Mouse (Mus musculus): ENCODE measurements at regions not wholly inside any gene's neighbourhood (a gene's known extent, or its start where the extent isn't known, plus 50 kb on each side); places are given as distances from the start of the nearest gene placed in this dataset.
"Not testable (repeated sequence)": the region's sequence is repeated elsewhere in the genome, so short reads cannot be mapped to it uniquely, and the experiment has no call there.

DNA sequence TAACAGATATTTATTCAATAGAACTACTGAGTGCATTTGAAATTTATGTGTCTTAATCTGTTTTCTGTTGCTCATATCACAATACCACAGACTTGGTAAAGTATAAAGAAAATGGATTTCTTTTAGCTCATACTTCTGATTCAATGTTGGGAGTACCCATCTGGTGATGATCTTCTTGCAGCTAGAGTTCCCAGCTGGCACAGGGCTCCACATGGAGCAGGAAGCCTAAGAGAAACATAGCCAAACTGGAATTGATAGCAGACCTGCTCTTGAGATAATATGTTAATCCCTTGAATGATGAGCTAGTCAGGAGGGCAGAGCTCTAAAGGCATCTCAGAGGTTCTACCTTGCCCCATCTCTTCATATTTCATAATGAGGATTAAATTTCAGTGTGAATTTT lies 97.9 kb upstream of the Mpdz start:
- Histone ChIP-seq H3K27ac (ENCODE audit: low read depth, low read length) (no peak overlapping the region), H3K4me3 (ENCODE audit: low read depth, low read length) (no peak overlapping the region), H3K4me2 (ENCODE audit: low read depth, low read length) (no peak overlapping the region), H3K4me1 (ENCODE audit: control insufficient read depth, insufficient read depth, low read length) (no peaks in the 10 kb centered on the region), H3K9me3 (ENCODE audit: control insufficient read depth, low read length) (no peaks in the 10 kb centered on the region), H3K36me3 (ENCODE audit: control insufficient read depth, insufficient read depth, low read length) (no peaks in the 10 kb centered on the region), H3K27me3 (ENCODE audit: control insufficient read depth, insufficient read depth, low read length) (no peaks in the 10 kb centered on the region), H3K9ac (replicated peaks; ENCODE audit: low read depth, low read length) (no peak overlapping the region)
- no peak for ATAC-seq (ENCODE audit: low read depth)

DNA sequence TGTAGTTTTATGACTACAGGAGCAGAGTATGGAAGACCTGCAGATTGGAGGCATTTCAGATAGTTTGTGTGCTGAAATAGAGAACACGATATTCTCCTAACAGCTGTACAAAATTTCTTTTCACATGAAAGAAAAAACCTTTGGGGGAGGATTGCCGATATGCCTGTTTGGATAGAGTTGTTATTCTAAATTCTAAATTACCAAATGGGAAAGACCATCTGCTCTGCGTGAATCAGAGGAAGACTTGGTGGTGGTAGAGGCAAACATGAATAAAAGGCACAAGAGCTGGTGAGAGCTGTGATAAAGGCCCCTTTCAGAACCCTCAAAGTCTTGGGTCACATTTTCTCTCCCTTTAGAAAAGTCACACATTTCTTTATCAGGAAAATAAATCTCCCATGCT lies 96.9 kb upstream of the Mpdz start:
- Histone ChIP-seq H3K4me2 (ENCODE audit: low read depth, low read length) (no peak overlapping the region), H3K27me3 (ENCODE audit: control insufficient read depth, insufficient read depth, low read length) (no peaks in the 10 kb centered on the region), H3K4me3 (ENCODE audit: low read depth, low read length) (no peak overlapping the region), H3K36me3 (ENCODE audit: control insufficient read depth, insufficient read depth, low read length) (no peaks in the 10 kb centered on the region), H3K4me1 (ENCODE audit: control insufficient read depth, insufficient read depth, low read length) (no peaks in the 10 kb centered on the region), H3K9me3 (ENCODE audit: control insufficient read depth, low read length) (no peaks in the 10 kb centered on the region), H3K9ac (replicated peaks; ENCODE audit: low read depth, low read length) (no peak overlapping the region), H3K27ac (ENCODE audit: low read depth, low read length) (no peak overlapping the region)
- WGBS: 65% methylated on average over 3 of the region's 3 CpGs
- ATAC-seq (ENCODE audit: low read depth): no peak

DNA sequence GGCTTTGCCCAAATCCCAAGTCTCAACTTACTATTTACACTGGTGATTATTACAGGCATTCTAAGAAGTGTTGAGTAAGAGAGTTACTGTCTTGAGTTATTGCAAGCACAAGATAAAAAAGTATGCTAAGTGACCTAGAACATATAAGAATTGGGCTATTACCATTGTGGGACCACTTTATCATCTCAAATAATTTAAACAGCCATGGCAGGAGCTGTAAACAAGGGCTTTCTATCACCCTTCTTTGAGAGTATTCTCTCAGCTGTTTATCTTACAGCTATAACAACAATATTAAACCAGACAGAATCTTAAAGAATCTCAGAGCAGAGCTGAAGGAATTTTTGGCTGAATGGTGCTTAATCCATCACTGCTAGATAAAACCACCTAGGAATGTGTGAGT lies 94.2 kb upstream of the Mpdz start:
- no peak overlapping the region for H3K4me2 ChIP-seq (ENCODE audit: low read depth, low read length)
- no peak overlapping the region for H3K9ac ChIP-seq (replicated peaks; ENCODE audit: low read depth, low read length)
- H3K4me1 ChIP-seq (ENCODE audit: control insufficient read depth, insufficient read depth, low read length): no peaks in the 10 kb centered on the region
- H3K4me3 ChIP-seq (ENCODE audit: low read depth, low read length): no peak overlapping the region
- H3K27ac ChIP-seq (ENCODE audit: low read depth, low read length): no peak overlapping the region
- H3K9me3 ChIP-seq (ENCODE audit: control insufficient read depth, low read length): no peaks in the 10 kb centered on the region
- no peak for ATAC-seq (ENCODE audit: low read depth)
- no peaks in the 10 kb centered on the region for H3K36me3 ChIP-seq (ENCODE audit: control insufficient read depth, insufficient read depth, low read length)
- no peaks in the 10 kb centered on the region for H3K27me3 ChIP-seq (ENCODE audit: control insufficient read depth, insufficient read depth, low read length)

DNA sequence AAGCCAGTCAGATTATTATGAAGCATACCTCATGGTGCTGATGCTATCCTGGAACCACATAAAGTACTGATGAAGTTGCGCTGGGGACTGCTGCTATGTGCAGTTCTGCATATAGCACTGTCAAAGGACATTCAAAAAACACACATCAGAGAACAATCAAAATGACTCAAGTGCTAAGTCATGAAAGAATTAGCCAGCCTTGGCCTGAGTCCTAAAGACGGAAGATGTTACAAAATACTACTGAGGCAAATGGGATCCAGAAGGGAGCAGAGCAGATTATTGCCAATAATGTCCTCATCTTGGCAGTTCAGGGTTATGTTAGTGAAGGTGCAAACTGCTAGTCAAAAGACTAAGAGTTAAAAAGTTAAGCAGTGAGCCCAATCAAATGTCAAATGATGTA lies 87.9 kb upstream of the Mpdz start:
- no peak overlapping the region for H3K27ac ChIP-seq (ENCODE audit: low read depth, low read length)
- H3K4me2 ChIP-seq (ENCODE audit: low read depth, low read length): no peak overlapping the region

DNA sequence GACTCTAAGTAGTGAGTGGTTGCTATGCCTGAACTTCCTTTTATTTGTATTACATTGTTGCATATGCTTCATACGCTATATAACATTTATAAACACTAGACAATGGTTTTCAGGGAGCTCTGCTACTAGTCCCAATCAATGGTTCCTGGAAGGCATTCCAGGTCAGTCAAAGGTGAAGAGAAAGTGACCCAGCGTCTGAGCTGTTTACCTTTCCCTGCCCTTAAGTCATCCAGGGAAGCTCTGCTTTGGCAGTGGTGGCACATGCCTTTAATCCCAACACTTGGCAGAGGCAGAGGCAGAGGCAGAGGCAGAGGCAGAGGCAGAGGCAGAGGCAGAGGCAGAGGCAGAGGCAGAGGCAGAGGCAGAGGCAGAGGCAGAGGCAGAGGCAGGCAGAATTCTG lies 76.5 kb upstream of the Mpdz start:
- not testable (repeated sequence) for H3K4me1 ChIP-seq (ENCODE audit: control insufficient read depth, insufficient read depth, low read length); H3K9ac ChIP-seq (replicated peaks; ENCODE audit: low read depth, low read length); H3K27ac ChIP-seq (ENCODE audit: low read depth, low read length); H3K27me3 ChIP-seq (ENCODE audit: control insufficient read depth, insufficient read depth, low read length); H3K4me2 ChIP-seq (ENCODE audit: low read depth, low read length); ATAC-seq (ENCODE audit: low read depth); H3K36me3 ChIP-seq (ENCODE audit: control insufficient read depth, insufficient read depth, low read length); H3K9me3 ChIP-seq (ENCODE audit: control insufficient read depth, low read length); H3K4me3 ChIP-seq (ENCODE audit: low read depth, low read length)
- 86% methylated on average over 2 of the region's 2 CpGs for WGBS

More for the DNA sequence above, 87.9 kb upstream of the Mpdz start:
- no peak for ATAC-seq (ENCODE audit: low read depth)
- no peak overlapping the region for H3K4me3 ChIP-seq (ENCODE audit: low read depth, low read length)
- no peaks in the 10 kb centered on the region for H3K36me3 ChIP-seq (ENCODE audit: control insufficient read depth, insufficient read depth, low read length)
- H3K27me3 ChIP-seq (ENCODE audit: control insufficient read depth, insufficient read depth, low read length): no peaks in the 10 kb centered on the region
- H3K9me3 ChIP-seq (ENCODE audit: control insufficient read depth, low read length): no peaks in the 10 kb centered on the region
- H3K9ac ChIP-seq (replicated peaks; ENCODE audit: low read depth, low read length): no peak overlapping the region
- 86% methylated on average over 2 of the region's 2 CpGs for WGBS
- H3K4me1 ChIP-seq (ENCODE audit: control insufficient read depth, insufficient read depth, low read length): no peaks in the 10 kb centered on the region

DNA sequence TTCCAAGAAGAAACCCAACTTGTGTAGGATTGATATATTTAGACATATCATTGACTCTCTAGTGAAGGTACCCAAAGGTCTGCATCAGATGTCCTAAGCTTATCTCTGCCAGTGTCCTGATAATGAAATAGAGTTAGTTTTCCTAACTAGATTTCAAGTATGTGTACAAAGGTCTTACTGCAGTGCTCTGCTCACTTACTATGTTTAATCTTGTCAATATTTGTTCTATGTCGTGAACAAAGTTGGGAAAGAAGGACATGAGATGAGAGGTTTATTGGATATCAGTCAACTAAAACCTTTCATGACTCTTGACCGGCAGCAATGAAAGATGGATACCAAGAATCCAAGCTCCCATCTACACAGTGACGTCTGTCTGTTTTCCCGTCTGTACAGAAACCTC lies 71.9 kb upstream of the Mpdz start:
- Histone ChIP-seq H3K9me3 (ENCODE audit: control insufficient read depth, low read length) (no peaks in the 10 kb centered on the region), H3K4me1 (ENCODE audit: control insufficient read depth, insufficient read depth, low read length) (no peaks in the 10 kb centered on the region), H3K4me3 (ENCODE audit: low read depth, low read length) (no peak overlapping the region), H3K27ac (ENCODE audit: low read depth, low read length) (no peak overlapping the region), H3K9ac (replicated peaks; ENCODE audit: low read depth, low read length) (no peak overlapping the region), H3K36me3 (ENCODE audit: control insufficient read depth, insufficient read depth, low read length) (no peaks in the 10 kb centered on the region), H3K4me2 (ENCODE audit: low read depth, low read length) (no peak overlapping the region), H3K27me3 (ENCODE audit: control insufficient read depth, insufficient read depth, low read length) (no peaks in the 10 kb centered on the region)
- ATAC-seq (ENCODE audit: low read depth): no peak
- 96% methylated on average over 4 of the region's 4 CpGs for WGBS

DNA sequence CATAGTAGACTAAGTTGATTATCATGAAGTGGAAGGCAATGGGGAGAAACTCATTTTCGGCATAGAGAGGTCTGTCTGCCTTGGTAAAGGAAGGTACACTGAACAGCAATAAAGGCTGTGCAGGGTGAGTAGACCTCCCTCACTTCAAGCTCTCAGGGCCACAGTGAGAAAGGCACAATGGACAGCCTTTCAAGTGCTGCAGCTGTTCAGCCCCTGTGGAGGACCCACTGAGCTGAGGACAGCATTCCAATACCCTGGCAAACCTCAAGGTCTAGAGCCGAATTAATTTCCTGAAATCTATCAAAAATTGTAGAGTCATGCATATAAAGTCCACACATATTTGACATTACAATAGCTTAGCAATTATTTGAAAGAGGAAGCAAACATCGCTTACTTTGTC lies 69.8 kb upstream of the Mpdz start:
- H3K27ac ChIP-seq (ENCODE audit: low read depth, low read length): no peak overlapping the region
- H3K4me3 ChIP-seq (ENCODE audit: low read depth, low read length): no peak overlapping the region
- no peaks in the 10 kb centered on the region for H3K9me3 ChIP-seq (ENCODE audit: control insufficient read depth, low read length)
- no peak overlapping the region for H3K4me2 ChIP-seq (ENCODE audit: low read depth, low read length)
- ATAC-seq (ENCODE audit: low read depth): no peak
- no peaks in the 10 kb centered on the region for H3K4me1 ChIP-seq (ENCODE audit: control insufficient read depth, insufficient read depth, low read length)
- H3K9ac ChIP-seq (replicated peaks; ENCODE audit: low read depth, low read length): no peak overlapping the region
- 68% methylated on average over 3 of the region's 3 CpGs for WGBS
- H3K27me3 ChIP-seq (ENCODE audit: control insufficient read depth, insufficient read depth, low read length): no peaks in the 10 kb centered on the region
- no peaks in the 10 kb centered on the region for H3K36me3 ChIP-seq (ENCODE audit: control insufficient read depth, insufficient read depth, low read length)

DNA sequence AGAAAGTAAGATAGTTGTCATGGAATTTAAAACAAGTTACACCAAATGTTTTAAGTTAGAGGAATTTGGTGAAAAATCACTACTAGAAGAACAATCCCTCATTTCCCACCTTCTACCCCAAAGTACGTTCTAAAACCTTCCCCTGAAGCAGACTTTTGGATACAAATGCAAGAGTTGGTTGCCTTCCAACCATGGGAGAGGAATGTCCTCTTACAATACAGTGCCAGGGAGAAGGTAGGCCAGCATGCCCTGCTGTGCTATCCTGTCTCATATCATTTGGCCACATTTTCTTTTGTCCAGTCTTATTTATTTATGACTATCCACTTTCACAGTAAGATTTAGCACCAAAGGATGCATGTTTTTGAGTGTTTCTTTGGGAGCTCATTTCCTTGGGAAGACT lies 66.2 kb upstream of the Mpdz start:
- WGBS: 97% methylated on average over 1 of the region's 1 CpGs
- no peak for ATAC-seq (ENCODE audit: low read depth)
- no peak overlapping the region for H3K9ac ChIP-seq (replicated peaks; ENCODE audit: low read depth, low read length)

DNA sequence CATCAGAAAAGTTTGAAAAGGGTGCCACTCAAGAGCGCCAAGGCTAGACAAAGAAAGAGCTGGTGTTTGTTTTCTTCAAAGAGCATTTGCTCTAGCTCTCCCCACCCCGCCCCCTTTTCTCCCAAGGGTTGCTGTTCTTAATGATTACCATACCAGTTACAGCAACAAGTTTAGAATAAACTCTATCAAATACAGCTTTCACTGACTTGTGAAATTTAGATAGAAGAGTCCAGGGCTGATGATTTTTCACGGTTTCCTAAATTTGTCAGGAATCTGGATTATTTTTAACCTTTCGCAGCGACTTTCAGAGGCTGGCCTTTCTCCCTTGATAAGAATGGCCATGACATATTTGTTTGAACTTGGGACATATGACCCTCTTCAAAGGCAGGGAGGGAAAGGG lies 64.2 kb upstream of the Mpdz start:
- Histone ChIP-seq H3K9ac (replicated peaks; ENCODE audit: low read depth, low read length) (no peak overlapping the region), H3K27me3 (ENCODE audit: control insufficient read depth, insufficient read depth, low read length) (no peaks in the 10 kb centered on the region), H3K4me2 (ENCODE audit: low read depth, low read length) (no peak overlapping the region), H3K27ac (ENCODE audit: low read depth, low read length) (no peak overlapping the region), H3K9me3 (ENCODE audit: control insufficient read depth, low read length) (no peaks in the 10 kb centered on the region), H3K36me3 (ENCODE audit: control insufficient read depth, insufficient read depth, low read length) (no peaks in the 10 kb centered on the region), H3K4me1 (ENCODE audit: control insufficient read depth, insufficient read depth, low read length) (no peaks in the 10 kb centered on the region), H3K4me3 (ENCODE audit: low read depth, low read length) (no peak overlapping the region)
- ATAC-seq (ENCODE audit: low read depth): no peak
- 98% methylated on average over 5 of the region's 5 CpGs for WGBS

More for the DNA sequence above, 66.2 kb upstream of the Mpdz start:
- no peak overlapping the region for H3K4me3 ChIP-seq (ENCODE audit: low read depth, low read length)
- no peaks in the 10 kb centered on the region for H3K27me3 ChIP-seq (ENCODE audit: control insufficient read depth, insufficient read depth, low read length)
- no peaks in the 10 kb centered on the region for H3K4me1 ChIP-seq (ENCODE audit: control insufficient read depth, insufficient read depth, low read length)
- H3K9me3 ChIP-seq (ENCODE audit: control insufficient read depth, low read length): no peaks in the 10 kb centered on the region
- H3K36me3 ChIP-seq (ENCODE audit: control insufficient read depth, insufficient read depth, low read length): no peaks in the 10 kb centered on the region
- no peak overlapping the region for H3K4me2 ChIP-seq (ENCODE audit: low read depth, low read length)
- no peak overlapping the region for H3K27ac ChIP-seq (ENCODE audit: low read depth, low read length)

DNA sequence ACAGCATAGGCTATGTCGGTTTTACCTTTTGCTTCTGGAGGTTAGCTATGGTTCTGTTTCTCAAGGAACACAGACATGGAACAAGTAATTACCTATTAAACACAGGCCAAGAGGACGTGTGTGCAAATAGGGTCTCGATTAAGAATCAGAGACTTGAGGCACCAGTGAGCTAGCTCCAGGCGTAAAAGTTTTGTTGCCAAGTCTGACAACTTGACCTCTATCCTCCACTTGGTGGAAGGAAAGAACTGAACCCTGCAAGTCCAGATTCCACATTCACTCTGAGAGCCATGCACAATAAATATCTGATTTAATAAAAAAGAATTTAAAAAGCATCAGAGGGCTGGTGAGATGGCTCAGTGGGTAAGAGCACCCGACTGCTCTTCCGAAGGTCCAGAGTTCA lies 63.7 kb upstream of the Mpdz start:
- 95% methylated on average over 6 of the region's 6 CpGs for WGBS
- H3K27me3 ChIP-seq (ENCODE audit: control insufficient read depth, insufficient read depth, low read length): no peaks in the 10 kb centered on the region
- no peak overlapping the region for H3K9ac ChIP-seq (replicated peaks; ENCODE audit: low read depth, low read length)
- H3K4me3 ChIP-seq (ENCODE audit: low read depth, low read length): no peak overlapping the region
- no peaks in the 10 kb centered on the region for H3K4me1 ChIP-seq (ENCODE audit: control insufficient read depth, insufficient read depth, low read length)
- H3K27ac ChIP-seq (ENCODE audit: low read depth, low read length): no peak overlapping the region
- H3K36me3 ChIP-seq (ENCODE audit: control insufficient read depth, insufficient read depth, low read length): no peaks in the 10 kb centered on the region
- no peak overlapping the region for H3K4me2 ChIP-seq (ENCODE audit: low read depth, low read length)
- ATAC-seq (ENCODE audit: low read depth): no peak
- H3K9me3 ChIP-seq (ENCODE audit: control insufficient read depth, low read length): no peaks in the 10 kb centered on the region
